Mouse (Mus musculus): ENCODE results near the gene Chd2.

DNA sequence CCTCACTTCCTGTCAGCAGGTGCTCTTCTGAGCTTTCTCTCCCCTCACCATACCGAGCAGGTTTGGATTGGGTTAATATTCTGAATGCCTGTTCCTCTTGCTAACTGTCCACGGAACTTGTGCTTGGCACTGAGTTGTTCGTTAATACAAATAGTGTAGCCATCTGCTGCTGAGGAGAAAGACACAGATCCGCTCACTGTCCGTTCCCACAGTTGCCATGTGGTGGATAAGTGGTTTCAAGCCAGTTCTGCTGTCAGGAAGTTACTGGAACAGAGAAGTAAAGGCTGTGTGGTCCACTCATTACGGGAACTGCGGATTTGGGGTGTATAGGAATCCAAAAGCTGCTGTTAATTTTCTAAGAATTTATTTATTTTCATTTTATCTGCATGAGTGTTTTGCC, 158.8 kb downstream of the Chd2 start:
- no peak for TF ChIP-seq CTCF (IDR thresholded peaks at IDR 0.05; ENCODE audit: control insufficient read depth, insufficient read depth, insufficient read length)
- no peak for TF ChIP-seq CEBPB (IDR thresholded peaks at IDR 0.05; ENCODE audit: low read depth)
